Mouse (Mus musculus): ENCODE measurements around the gene Rbm5. TPM values are rescaled to one million over a fixed set of nuclear protein-coding genes. Genes with fewer than 3 reads are reported as not detected.

Gene Rbm5
- 100 to 1,000 TPM; 280 to 324 TPM for polyA plus RNA-seq (2017; shearing (Covaris generic))

DNA sequence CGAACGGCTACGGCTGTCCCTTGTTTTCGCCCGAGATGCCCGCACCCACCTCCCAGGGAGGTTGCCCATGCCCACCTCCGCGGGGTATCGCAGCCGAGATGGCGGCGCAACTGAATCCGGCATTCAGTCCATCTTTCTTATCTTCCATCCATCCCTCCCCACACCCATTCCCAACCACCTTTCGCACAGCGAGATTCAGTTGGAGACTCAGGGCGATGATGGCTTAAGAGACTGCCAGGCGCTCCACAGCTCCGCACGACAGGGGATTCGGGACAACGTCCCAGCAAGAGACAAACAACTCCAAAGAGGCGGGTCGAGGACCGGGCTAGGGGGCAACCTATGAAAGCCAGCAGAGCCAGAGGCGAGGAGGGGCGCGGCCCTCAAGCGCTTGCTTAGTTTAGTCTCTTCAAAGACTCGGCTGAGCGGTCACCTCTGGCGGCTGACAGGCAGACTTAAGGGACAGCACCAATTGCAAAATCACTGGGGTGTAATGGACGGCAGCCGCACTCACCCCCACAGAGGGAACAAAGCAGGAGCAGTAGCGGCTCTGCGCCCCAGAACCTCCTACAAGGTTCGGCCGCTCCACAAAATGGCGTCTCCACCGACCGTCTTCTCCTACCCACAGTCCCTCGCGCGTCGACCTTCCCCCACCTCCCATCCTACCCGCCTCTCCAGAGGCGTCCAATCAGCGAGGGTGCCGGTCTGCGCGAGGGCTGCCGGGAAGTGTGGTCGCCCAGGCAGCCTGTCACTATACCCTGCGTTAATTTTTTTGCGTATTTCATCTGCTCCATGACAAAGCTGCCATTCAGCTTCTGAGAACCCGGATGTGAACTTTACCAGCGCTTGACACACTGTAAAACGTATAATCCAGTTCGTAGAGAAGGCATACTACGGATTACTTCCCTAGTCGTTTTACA lies at the start of gene Rbm5:
Gene Rbm5, minus strand, starts transcription at position 623 of the 917 bp plus-strand sequence.
- ATAC-seq, result peak; percentile 100

DNA sequence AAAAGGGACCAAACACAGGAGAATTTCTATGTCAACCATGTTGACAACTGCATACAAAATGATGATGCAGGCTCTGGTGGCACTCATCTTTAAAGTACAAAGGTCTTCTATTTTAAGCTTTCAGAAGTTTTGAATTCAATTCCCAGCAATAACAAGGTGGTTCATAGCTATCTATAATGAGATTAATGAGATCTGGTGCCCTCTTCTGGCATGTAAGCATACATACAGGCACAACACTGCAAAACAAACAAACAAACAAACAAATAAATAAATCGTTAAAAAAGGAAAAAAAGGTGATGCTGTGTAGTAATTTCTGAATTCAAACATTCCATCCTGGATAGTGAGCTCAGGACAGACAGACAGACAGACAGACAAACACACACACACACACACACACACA lies 41.3 kb upstream of the Rbm5 start:
- ATAC-seq, result no peak

DNA sequence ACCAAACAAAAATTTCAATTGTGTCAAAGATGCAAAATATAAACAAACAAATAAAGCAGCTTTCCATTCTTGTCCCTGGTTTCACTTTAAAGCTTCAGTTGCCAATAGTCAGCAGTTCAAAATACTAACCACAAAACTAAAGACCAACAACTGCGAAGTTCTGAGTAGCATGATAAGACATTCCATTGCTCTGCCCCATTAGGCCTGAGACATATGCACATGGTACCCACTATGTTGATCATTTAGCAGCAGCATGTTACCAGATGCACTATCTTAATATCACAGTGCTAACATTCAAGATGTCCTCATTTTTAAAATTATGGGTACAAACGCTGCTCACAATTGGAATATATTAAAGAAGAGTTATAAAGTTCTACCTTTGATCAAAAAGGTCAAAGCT lies 40.2 kb upstream of the Rbm5 start:
- ATAC-seq, result no peak

GRCm38 (mm10) chr9:107791714-107792113 lies 20.9 kb upstream of the Rbm5 start:
- no peak for ATAC-seq

DNA sequence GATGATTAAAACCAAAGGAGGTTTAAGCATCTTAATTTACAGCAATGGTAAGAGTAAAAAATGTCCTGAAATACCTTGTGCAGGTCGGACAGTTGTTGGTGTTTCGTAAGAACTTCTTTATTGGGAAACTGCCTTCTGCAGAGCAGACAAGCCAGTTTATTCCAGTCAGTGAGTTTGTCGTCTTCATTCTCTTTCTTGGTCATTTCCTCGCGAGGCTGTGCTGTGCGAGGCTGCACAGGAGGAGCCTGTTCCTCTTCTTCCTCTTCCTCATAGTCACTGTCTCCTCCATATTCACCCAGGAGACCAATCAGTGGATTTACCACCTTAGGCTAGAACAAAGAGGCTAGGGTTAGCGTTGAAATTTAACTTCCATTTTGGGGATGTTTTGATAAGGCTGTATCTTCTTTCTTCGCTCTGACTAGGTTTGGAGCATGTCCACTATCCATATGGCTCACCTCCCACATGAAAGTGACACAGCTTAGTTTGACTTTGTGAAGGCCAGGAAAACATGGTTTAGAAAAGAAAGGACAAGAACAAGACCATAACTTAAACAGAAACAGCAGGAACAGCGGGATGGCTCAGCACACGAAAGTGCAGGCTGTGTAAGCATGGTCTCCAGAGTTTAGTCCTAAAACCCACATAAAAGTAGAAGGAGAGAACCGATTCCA lies 11.9 kb upstream of the Rbm5 start:
- no peak for ATAC-seq

- ATAC-seq, result no peak
Measured at GRCm38 (mm10) chr9:107776809-107777208, 6.0 kb upstream of the Rbm5 start.

GRCm38 (mm10) chr9:107774411-107774810 lies 3.6 kb upstream of the Rbm5 start:
- ATAC-seq, result no peak

- ATAC-seq, result no peak
Measured at GRCm38 (mm10) chr9:107771782-107772181, 986 bp upstream of the Rbm5 start.

DNA sequence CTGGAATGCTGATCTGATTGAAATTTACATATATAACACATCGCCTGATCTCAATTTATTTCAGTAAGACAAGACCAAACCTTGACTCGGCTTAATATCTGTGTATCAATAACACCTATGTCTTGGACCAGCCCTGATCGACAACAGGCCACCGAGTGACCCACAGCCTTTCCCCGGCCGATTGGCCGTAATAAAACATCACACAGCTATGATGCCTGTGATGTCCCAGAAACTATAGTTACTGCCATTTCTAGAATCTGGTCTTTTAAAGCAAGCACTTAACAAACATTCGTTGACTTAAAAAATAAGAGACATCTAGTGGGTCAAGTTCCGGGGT lies 791 bp downstream of the Rbm5 start:
- ATAC-seq, result no peak

- ATAC-seq, result no peak
Measured at GRCm38 (mm10) chr9:107769445-107770000, 1.3 kb downstream of the Rbm5 start.

DNA sequence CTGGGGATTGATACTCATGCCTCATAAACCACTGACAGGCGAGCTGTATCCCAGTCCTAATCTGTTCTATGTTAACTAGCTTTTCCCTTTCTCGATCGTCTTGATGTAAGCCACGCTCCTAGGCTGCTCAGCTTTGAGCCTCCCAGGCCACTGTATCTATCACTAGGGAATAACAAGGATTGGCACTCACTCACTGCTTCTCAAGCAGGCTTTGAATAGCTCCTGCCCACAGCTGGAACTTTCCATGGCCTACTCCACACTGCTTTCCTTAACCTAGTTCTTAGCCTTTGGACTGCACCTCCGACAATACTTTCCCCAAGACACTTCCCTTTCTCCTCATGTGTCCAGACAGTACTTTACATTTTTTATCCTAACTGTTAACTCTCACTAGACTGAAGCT lies 1.9 kb downstream of the Rbm5 start:
- no peak for ATAC-seq

DNA sequence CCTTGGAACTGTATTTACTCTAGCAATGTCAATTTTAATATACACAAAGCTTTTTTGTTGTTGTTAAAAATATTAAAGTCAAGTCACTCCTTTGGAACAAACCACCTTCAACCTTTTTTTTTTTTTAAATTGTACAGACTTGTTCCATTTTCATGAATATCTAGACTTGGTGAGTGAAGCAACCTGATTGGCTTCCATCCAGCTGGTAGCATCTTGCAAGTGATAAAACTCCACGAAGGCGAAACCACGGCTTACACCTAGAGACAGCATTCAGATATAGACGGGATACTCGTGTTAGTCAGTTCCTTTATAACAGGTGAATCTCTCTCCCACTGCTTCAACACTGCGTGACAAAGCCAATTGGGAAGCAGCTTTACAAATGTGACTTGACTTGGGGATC lies 11.2 kb downstream of the Rbm5 start:
- no peak for ATAC-seq

GRCm38 (mm10) chr9:107750378-107750777 lies 20.4 kb downstream of the Rbm5 start:
- no peak for ATAC-seq

DNA sequence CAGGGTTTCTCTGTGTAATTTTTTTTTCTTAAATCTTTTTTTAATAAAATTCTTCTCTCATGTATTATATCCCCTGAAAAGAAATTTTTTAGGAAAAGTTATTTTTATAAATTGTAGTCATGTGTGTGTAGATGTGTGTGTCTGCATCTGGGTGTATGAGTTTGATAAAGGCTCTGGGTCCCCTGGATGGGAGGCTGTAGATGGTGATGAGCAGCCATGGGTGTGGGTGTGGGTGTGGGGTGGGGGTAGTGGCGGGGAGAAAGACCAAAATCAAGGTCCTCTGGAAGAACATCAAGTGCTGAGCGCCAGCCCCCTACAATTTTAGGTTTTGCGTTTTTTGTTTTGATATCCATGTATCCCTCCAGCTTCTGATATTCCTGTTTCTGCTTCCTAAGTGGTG lies 22.7 kb downstream of the Rbm5 start:
- no peak for ATAC-seq

- ATAC-seq, result no peak
Measured at GRCm38 (mm10) chr9:107747310-107747709, 23.5 kb downstream of the Rbm5 start.

DNA sequence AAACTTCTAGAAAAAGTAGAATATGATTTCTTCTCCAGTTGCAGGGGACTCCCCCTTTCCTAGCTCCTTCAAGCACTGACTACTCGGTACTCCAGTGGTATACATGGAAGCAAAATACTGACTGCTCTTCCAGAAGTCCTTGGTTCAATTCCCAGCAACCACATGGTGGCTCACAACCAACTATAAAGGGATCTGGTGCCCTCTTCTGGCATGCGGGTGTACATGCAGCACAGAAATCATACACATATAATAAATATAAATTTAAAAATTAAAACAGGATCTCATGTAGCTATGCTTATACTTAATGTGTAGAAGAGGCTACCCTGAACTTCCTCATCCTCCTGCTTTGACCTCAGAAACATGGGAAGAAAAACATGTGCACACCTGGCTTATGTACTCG lies 24.1 kb downstream of the Rbm5 start:
- no peak for ATAC-seq

DNA sequence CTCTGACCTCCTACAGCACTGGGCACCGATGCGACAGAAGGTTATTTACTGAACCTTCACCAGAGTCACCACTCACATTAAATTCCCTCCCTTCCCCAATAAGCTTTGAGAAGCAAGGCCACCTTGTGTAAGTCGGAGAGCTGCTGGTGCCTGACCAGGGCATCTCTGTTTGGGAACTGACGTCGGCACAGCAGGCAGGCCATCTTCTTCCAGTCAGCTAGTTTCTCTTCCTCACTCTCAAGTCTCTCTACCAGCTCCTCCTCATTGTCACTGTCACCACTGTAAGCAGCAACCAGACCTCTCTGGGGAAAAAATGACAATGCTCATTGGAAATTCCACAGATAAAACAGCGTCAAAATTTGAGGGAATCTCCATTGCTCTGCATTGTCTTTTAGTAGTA lies 26.7 kb downstream of the Rbm5 start:
- no peak for ATAC-seq

DNA sequence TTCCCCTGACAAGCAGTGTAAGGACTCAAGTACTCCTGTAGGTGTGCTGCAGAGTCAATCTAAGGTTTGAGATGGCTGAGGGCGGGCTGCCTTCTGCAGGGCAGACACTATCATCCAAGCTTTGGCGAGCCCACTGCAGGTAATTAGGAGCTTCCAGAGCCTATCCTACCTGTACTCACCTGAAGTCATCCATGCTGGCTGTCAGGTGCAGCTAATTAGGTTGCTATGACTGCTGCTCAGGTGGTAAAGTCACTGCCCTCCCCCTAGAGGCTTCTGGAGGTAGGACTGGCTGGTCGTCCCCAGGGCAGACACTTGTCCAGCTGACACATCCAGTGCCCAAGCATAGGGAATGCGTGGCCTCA lies 32.0 kb downstream of the Rbm5 start:
- no peak for ATAC-seq

DNA sequence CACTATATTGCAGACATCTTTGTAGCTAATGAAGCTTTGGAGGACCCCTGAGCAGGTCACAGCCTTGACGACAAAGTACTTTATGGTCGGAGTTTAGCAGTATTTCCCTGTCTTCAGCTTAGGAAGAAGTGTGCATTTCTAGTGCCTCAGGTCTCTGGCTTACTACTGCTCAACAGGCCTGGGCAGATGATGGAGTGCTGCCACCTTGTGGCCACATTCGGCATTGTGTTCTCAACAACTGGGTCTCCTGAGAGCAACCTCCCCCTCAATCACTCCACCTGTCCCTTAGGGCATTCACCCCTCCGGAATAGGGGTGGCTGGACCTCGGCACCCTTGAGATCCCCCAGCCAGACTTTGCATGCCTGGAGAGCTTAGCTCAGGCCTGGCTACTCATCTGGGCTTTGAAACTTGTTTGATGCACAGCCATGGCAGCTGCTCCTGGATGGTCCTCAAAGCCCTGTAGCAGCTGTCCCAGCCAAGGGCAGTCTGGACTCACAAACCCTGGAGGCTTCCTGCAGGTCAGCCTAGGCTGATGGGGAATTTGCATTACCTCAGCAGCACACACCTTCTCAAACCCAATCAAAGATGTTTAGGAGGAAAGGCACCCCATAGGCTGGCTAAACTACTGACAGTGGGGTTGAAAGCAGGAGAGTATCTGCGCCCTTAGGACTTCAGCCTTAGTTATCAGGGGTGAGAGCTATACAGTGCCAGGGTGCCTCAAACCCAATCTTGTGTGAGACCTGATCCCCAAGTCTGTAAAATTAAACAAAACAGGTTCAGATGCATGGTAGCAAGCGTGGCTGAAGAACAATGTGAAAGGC lies 32.6 kb downstream of the Rbm5 start:
- peak; percentile 64 for ATAC-seq

- ATAC-seq, result peak; percentile 63
Measured at GRCm38 (mm10) chr9:107736185-107736485, 34.7 kb downstream of the Rbm5 start.

- no peak for ATAC-seq
Measured at GRCm38 (mm10) chr9:107735356-107736184, 35.2 kb downstream of the Rbm5 start.

- no peak for ATAC-seq
Measured at GRCm38 (mm10) chr9:107734567-107734971, 36.2 kb downstream of the Rbm5 start.

Measured in CD4-positive, CD25-positive, alpha-beta regulatory T cell, adult 4 months (primary cell).